Mouse (Mus musculus) testis, postnatal 14 days (tissue): Measurements from ENCODE around the gene Ddias.
"Not testable (repeated sequence)": the region's sequence is repeated elsewhere in the genome, so short reads cannot be mapped to it uniquely, and the experiment has no call there.

Experiments used
- DNase-seq: peaks from one replicate; pipeline ENCODE4 v3.0.0; 2021; ENCODE audit warnings: low spot score

Gene Ddias

DNA sequence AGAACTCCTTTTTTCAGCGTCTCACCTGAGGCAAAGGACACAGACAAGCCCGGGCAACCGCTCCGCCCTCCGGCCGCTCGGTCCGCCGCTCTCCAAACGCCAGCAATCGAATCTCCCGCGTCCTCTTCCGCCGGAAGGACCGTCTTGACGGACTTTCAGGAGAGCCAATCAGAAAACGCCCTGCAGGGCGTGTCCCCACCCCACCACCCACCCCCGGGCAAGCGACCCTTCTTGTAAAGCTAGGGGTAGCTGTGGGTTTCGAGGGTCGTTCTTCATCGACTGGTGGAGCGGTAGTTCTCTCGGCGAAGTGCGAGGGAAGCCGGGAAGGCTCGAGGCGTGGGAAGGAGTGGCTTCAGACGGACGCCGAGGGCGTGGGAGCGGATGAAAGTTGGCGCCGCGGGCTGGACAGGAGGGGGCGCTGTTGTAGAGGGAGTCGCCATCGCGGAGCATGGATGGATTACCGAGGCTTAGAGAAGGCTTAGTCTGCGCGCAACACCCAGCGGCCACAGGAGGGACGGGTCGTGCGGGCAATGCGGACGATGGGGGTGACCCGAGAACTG lies at the start of gene Ddias, which contains the start of gene Prcp:
Gene Ddias, minus strand, starts transcription at position 132 of the 560 bp plus-strand sequence.
Gene Prcp, plus strand, starts transcription at position 355 of the 560 bp plus-strand sequence.
- DNase-seq = peak; percentile 94

GRCm38 (mm10) chr7:92920857-92921172 lies 46.8 kb upstream of the Ddias start:
- no peak for DNase-seq

- DNase-seq = no peak
Observed at GRCm38 (mm10) chr7:92920172-92920856, 46.3 kb upstream of the Ddias start.

DNA sequence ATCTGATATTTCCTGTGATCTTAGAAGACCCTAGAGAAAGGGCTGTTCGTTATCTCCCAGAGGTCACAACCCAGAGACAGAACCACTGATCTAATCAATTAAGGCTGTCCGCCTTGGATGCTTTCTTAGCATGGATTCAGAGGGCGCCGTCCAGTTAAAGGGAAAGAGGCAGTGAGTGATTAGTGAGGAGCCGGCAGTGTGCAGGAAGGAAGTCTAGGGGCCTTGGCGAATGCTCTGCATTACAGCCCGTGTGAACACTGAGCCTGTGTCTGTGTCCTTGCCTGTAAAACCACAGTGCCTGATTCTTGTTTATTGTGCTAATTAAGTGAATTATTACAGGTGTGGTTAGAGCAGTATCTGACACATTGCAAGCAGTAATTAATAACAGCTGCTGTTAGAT lies 30.2 kb upstream of the Ddias start:
- DNase-seq = not testable (repeated sequence)

DNA sequence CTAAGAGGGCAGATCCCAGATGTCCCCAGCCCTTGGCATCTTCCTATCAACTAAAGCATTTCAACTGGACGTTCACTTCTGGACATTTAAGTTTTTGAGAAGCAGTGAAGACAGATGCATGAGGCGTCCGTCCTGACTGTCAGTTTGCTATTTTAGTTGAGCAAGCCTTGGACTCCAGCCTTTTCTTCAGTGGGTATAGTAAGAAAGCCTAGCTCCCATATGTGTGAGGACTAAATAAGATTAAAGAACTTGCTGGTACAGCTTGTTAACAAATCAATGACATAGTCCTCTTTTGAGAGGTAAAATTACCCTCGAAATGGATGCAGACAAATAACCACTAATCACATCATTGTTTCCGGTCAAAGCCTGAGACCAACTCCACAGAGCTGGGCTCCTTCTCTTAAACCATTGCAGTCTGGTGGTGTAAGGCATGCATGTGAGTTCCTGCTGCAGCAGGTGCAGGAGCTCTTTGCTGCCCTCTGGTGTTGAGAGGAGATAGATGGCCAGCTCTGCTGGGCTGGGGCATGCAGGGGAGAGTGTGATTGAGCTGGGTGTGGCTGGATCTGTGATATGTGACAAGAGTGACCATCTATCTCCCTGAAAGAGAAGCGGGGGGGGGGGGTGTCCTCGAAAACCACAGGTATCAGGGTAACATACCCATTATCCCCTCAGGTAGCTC lies 29.5 kb upstream of the Ddias start:
- peak; percentile 6 for DNase-seq

GRCm38 (mm10) chr7:92897021-92897420 lies 23.0 kb upstream of the Ddias start:
- no peak for DNase-seq

DNA sequence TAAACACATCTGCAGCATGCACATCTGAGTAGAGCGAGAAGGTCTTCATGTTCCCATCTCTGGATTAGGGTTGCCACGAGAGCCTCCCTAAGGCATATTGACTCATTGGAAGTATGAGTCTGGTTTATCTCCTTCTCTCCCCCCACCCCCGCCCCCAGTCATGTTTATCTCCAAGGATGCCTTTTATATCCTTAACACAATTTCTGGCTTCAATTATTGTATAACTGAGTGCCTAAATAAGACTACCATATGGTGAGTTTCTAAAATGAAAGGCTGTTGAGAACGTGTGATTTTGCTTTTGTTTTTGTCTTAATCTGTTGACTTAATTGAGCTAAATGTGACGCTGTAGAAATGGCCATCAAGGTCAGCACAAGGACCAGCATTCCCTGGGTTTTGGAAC lies 22.0 kb upstream of the Ddias start:
- no peak for DNase-seq

GRCm38 (mm10) chr7:92893478-92893877 lies 19.4 kb upstream of the Ddias start:
- DNase-seq = no peak

GRCm38 (mm10) chr7:92890618-92891230 lies 16.7 kb upstream of the Ddias start:
- no peak for DNase-seq

- DNase-seq = no peak
Observed at GRCm38 (mm10) chr7:92890211-92890610, 16.2 kb upstream of the Ddias start.

DNA sequence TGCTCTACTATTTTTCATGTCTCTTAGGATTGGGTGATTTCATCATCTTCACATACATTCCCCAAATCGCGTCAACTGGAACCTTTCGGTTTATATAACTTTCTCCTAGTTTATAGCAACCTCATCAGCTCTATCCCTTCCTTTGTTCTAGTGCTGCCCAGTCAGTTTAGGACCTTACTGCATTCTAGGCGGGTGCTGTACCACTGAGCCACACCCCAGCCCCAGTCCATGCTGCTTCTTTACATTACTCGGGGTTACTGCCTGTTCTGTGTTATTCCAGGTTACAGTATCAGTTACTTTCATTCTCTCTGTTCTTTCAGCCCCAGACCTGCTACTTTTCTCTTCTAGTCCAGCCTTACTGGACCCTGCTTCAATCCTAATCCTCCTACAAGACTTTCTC lies 13.2 kb upstream of the Ddias start:
- no peak for DNase-seq

GRCm38 (mm10) chr7:92886801-92887200 lies 12.8 kb upstream of the Ddias start:
- DNase-seq = no peak

DNA sequence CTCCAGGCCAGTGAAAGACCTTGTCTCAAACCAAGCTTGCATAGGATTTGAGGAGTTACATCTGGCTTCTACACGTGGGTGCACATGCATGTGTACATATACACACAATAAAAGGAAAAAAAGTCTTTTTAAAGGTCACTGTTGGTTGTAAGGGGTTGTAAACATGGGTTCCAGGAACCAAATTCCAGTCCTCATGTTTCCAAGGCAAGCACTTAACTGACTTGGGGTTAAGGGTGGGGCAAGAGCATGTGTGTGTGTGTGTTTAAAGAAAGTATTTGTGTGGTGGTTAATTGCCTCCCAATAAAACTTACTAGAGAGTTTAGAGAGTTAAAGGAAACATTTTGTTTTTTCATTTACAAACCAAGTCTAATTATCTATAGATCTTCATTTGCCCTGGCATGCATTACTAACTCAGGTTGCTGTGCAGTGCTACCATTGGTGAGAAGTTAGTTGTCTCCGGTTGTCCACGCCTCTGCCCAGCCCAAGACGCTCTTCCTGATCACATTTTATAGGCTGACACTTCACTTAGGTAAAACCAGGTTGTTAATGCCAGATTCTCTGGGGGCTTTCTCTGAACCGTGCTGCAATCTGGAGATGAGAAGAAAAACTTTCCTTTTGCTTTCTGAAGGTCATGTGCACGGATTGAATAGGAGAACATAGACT lies 11.1 kb upstream of the Ddias start:
- DNase-seq = no peak

DNA sequence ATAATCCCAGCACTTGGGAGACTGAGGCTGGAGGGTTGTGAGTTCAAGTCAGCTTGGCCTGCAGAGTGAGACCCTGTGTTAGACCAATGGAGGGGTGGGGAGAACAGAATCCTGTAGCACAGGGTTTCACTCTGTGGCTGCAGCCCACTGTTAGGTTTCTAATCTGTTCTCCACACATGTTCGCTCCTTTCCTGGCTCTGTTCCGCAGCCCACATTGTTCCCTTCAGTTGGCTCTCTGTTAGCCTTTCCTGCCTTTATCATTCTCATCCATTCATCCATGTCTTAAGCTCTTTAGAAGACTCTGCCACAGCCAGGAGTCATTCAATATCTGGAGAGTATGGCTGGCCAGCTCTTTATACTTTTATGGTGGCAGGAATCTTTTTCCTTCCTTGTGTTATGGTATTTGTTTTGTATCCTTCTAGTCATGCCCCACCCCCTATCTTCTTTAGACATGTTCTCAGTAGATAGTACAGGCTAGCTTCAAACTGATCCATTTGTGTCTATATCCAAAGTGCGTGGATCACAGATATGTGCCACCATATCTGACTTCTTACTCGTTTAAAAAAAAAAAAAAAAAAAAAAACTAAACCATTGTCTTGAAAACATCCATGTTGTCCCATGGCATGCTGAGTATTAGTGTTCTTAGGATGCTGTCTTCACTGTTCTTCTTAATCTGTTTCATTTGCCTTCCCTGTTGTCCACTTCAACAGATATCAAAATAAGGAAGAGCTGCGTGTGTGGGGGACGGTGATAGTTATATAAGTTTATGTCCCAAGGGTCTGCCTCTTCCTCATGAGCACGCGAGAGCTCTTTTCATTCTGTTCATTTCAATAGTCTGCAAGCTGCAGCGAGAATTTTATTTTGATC lies 10.0 kb upstream of the Ddias start:
- no peak for DNase-seq

- no peak for DNase-seq
Observed at GRCm38 (mm10) chr7:92878575-92879285, 4.7 kb upstream of the Ddias start.

DNA sequence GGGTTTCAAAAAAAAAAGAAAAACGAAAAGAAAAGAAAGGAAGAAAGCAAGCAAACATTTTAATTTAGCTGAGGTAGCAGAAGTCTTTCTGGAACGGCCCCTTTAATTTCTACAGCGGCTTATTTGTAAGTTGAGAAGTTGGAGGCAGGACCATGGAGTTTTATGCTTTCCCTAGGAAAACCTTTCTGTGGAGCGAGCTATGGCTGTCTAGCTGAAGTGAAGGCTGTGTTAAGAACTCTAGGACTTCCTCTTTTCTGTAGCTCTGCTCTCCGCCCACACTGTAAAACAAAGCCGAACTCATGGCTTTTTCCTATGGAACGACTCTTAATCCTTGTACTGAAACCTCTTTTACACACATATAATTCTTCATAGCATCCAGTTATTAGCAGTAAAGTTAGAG lies 2.5 kb upstream of the Ddias start:
- DNase-seq = no peak

- DNase-seq = no peak
Observed at GRCm38 (mm10) chr7:92876066-92876465, 2.0 kb upstream of the Ddias start.

DNA sequence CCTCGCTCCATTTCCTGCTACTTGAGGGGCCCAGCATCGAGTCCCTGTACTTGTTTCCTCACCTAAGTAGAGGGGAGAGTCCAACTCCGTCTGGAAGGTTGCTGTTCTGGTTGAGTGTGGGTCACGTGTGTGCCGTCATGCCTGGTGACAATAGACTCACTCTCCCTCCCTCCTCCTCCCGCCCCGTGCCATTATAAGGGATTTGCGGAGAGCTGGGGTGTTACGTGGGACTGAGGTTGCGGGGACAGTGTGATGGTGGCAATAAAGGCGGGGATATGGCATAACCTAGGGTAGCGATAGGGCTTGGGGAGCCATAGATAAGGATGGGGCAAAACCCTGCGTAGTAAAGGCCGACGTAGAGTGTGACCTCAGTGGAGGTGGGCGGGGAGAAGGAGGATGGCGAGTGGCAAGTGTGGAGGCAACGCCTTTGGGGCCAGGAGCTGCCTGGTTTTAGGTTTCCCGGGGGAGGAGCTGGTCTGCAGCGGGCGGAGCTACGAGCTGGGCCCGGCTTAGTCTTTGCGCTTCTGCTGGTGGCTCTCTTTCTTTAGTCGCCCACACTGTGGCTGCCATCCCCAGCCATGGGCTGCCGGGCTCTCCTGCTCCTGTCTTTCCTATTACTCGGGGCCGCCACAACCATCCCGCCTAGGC lies 838 bp upstream of the Ddias start:
- peak; percentile 83 for DNase-seq

GRCm38 (mm10) chr7:92871596-92871995 lies 2.5 kb downstream of the Ddias start:
- DNase-seq = no peak

- DNase-seq = no peak
Observed at GRCm38 (mm10) chr7:92870161-92870560, 3.9 kb downstream of the Ddias start.
